Mouse (Mus musculus): ENCODE results near the gene Mtnr1a.

The Mtnr1a gene

DNA sequence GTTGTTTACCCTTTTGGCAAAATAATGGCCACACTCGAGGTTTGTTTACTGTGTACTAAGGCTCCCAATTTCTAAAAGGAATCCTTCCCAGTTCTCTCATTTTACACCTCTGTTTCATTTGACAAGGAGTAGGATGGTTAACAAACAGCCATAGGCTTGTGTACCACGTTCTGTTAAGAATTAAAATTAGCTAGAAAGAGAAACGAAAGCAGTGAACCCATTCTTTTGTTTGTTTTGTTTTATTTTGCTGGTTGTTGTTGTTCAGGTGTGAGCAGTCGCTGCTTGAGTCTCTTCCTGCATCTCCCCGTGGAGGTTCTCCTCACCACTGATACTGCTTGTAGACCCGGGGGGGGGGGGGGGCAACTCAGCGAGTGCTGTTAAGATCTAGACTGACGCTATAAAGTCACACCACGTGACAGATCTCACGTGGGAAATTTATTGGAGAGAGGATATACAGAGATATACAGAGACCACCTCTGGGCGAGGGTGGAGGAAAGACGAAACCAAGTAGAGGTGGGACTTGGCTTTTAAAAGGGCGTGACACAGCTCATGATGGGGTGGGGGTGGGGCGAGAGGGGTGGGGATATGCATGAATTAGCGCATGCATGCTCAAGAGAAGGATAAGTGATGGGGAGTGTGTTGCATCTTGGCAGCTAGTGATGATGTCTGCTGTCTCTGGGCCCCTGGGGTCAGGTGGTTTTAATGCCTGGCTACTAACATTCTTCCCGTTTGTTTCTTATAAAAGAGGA lies 41.3 kb downstream of the Mtnr1a start:
- no peak for DNase-seq (ENCODE audit: low spot score)

DNA sequence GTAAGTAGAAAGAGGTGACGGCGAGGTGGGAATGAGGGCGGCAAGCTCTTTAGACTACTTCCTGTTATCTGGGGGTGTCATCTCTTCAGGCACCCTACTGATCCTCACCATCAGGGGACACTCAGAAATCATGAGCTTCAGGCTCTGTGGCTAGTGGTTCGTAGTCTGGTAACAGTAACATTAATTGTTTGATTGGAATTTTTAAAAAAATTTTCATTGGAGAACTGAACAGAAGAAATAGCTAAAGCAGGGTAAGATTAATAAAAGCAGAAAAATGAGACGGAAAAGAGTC lies 41.8 kb downstream of the Mtnr1a start:
- DNase-seq (ENCODE audit: low spot score): no peak

DNA sequence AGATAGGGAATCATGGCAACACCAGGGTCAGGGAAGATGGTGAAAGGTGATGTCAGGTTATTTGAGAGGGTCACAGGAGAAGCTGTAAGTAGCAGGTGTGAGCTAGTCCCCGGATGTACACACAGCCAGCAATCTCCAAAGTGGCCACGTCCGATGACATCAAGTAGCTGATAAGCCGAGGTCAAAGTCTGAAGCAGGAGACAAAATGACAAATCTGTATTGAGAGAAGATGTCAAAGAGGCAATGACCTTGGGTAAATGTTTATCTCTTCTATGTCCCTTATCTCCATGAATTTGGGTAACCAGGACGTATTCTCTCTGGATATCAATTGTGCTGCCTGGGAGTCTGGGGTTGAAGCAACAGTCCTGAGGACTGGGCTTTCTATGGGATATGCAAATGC lies 42.9 kb downstream of the Mtnr1a start:
- DNase-seq (ENCODE audit: low spot score): no peak

DNA sequence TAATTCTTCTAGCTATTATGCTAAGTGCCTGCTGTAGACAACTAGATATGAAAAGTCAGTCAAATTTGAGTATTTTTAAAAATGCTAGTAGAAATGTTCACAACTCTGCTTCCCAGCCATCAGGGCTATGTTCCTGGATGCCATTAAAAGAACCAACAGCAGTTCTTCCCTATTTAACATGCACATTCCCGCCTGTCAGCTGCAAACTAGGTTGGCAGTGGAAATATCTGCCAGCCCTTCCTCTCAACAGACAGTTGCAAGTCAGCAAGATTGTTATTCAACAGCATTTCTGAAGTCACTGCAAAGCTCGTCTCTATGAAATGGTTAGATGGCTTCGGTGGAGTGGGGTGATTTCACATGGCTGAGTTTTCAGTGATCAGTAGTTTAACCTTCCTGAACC lies 48.7 kb downstream of the Mtnr1a start:
- DNase-seq (ENCODE audit: low spot score): no peak

DNA sequence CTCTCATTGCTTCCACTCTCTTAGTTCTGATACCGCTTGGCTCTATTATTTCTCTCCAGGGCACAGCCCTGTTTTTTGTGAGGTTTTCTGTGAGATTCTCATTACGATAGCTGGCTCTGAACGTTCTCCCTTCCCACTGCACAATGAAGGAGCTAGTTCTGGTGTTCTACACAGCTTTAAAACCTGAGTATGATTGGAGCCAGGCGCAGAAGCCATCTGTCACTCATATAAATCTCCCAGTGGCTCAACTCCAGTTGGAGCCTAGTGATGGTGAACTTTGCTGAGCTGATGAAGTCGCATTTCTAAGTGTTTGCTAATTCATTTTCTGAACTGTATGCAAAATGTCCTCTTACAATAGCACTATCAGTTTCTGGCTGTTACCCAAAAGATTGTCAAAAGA lies 56.7 kb downstream of the Mtnr1a start:
- DNase-seq (ENCODE audit: low spot score): no peak

All from MN1 (cell line).